ENCODE assay signal across 26 mouse cellular contexts in genomic region chr11:117226214-117226535, GRCm38 (mm10). TPM values are rescaled to one million over a fixed set of nuclear protein-coding genes. Genes with fewer than 3 reads are reported as not detected.
A peak's percentile ranks its signal among the peaks of the same experiment; 100 is the strongest.
DNase-seq lines count a peak whose midpoint lies in the region; ATAC-seq and TF ChIP-seq lines count a peak whose summit lies in the region.
"Had no signal": no experiment of that assay in that cellular context is flagged by ENCODE, and none has a peak within 500 bp of the region (broad histone marks: within the 10 kb centered on the region; RNA-seq: fewer than 3 reads in every experiment).

No protein-coding gene starts in this region.

- no peak overlapping the region for H3K4me2 ChIP-seq in intestine, embryonic 15.5 days (replicated peaks)
- H3K4me2 ChIP-seq in intestine, postnatal 0 days (replicated peaks; ENCODE audit: low read depth), result no peak overlapping the region
- no peak overlapping the region for H3K4me2 ChIP-seq in intestine, embryonic 16.5 days (ENCODE audit: low read depth, low read length)
- H3K4me2 ChIP-seq: forebrain, embryonic 15.5 days; heart, embryonic 13.5 days; limb, embryonic 12.5 days; liver, embryonic 15.5 days; midbrain, embryonic 15.5 days; neural tube, embryonic 15.5 days had no signal

- no peak overlapping the region for H3K4me3 ChIP-seq in intestine, embryonic 15.5 days (replicated peaks)
- no peak overlapping the region for H3K4me3 ChIP-seq in intestine, postnatal 0 days (ENCODE audit: low read depth, low read length)
- no peak overlapping the region for H3K4me3 ChIP-seq in intestine, embryonic 16.5 days (ENCODE audit: low read length)
- H3K4me3 ChIP-seq: forebrain, embryonic 10.5 days; forebrain, embryonic 15.5 days; heart, embryonic 13.5 days; layer of hippocampus, adult 2 months; left cerebral cortex, adult 2 months; limb, embryonic 12.5 days; liver, embryonic 15.5 days; midbrain, embryonic 10.5 days; midbrain, embryonic 15.5 days; neural tube, embryonic 15.5 days had no signal

- no peaks in the 10 kb centered on the region for H3K27me3 ChIP-seq in intestine, embryonic 15.5 days (replicated peaks)
- H3K27me3 ChIP-seq in intestine, postnatal 0 days (replicated peaks; ENCODE audit: control insufficient read depth, insufficient read depth, low read length), result no peaks in the 10 kb centered on the region
- H3K27me3 ChIP-seq in intestine, embryonic 16.5 days (replicated peaks; ENCODE audit: control insufficient read depth, insufficient read depth, low read length), result no peaks in the 10 kb centered on the region
- H3K27me3 ChIP-seq: forebrain, embryonic 15.5 days; heart, embryonic 13.5 days; limb, embryonic 12.5 days; liver, embryonic 15.5 days; midbrain, embryonic 15.5 days; neural tube, embryonic 15.5 days had no signal

- peaks cover 18% of the 10 kb centered on the region for H3K4me1 ChIP-seq in intestine, embryonic 15.5 days (replicated peaks)
- H3K4me1 ChIP-seq in intestine, postnatal 0 days (replicated peaks; ENCODE audit: control insufficient read depth, insufficient read depth, low read length), result no peaks in the 10 kb centered on the region; the same call in 1 of the 2 replicates
- peaks cover 17% of the 10 kb centered on the region for H3K4me1 ChIP-seq in intestine, embryonic 16.5 days (ENCODE audit: control insufficient read depth, insufficient read depth, low read length)
- H3K4me1 ChIP-seq: forebrain, embryonic 15.5 days; midbrain, embryonic 15.5 days; neural tube, embryonic 15.5 days had no signal

- H3K36me3 ChIP-seq in intestine, embryonic 15.5 days, result no peaks in the 10 kb centered on the region
- no peaks in the 10 kb centered on the region for H3K36me3 ChIP-seq in intestine, postnatal 0 days (ENCODE audit: control insufficient read depth, insufficient read depth)
- no peaks in the 10 kb centered on the region for H3K36me3 ChIP-seq in intestine, embryonic 16.5 days (ENCODE audit: control insufficient read depth, insufficient read depth, low read length)
- H3K36me3 ChIP-seq: forebrain, embryonic 10.5 days; forebrain, embryonic 15.5 days; G1E; heart, embryonic 13.5 days; limb, embryonic 12.5 days; liver, embryonic 15.5 days; midbrain, embryonic 10.5 days; midbrain, embryonic 15.5 days; neural tube, embryonic 15.5 days had no signal

- DNase-seq in cerebellum, postnatal 10 days, result peak; percentile 64 to 66
- DNase-seq in brain, adult 2 months (ENCODE audit: low read depth, low spot score), result peak; percentile 29
- no peak for DNase-seq in heart, postnatal 25 days (ENCODE audit: low spot score)
- DNase-seq: adrenal gland, postnatal 14 days; heart, postnatal 10 days; kidney, adult 11 months; kidney, postnatal 36 days; lung, postnatal 14 days; right cerebral cortex, postnatal 25 days had no signal

- intact Hi-C loops in heart, postnatal 25 days (cut with DNase I), result no loop called here

- peak overlapping the region; percentile 38; the same call in 1 of the 2 replicates for H3K27ac ChIP-seq in intestine, embryonic 15.5 days
- H3K27ac ChIP-seq in intestine, postnatal 0 days (ENCODE audit: low read depth, low read length), result no peak overlapping the region
- 0 out of 2 replicates have a peak overlapping the region, but pooled peaks have one; percentile 21 for H3K27ac ChIP-seq in intestine, embryonic 16.5 days (ENCODE audit: low read length)
- H3K27ac ChIP-seq: forebrain, embryonic 15.5 days; heart, embryonic 13.5 days; hindbrain, postnatal 0 days; layer of hippocampus, adult 2 months; left cerebral cortex, adult 2 months; limb, embryonic 12.5 days; liver, embryonic 15.5 days; midbrain, embryonic 10.5 days; midbrain, embryonic 15.5 days; neural tube, embryonic 15.5 days had no signal

- ATAC-seq in cerebellum, adult (ENCODE audit: insufficient number of reproducible peaks, low FRiP score, low TSS enrichment), result no peak
- ATAC-seq in intestine, embryonic 15.5 days, result 0 out of 2 replicates have a peak, but pooled peaks have one; percentile 20
- ATAC-seq in intestine, postnatal 0 days, result no peak
- 0 out of 2 replicates have a peak, but pooled peaks have one; percentile 4 for ATAC-seq in intestine, embryonic 16.5 days
- no peak for ATAC-seq in activated CD4-positive, CD25-positive, alpha-beta regulatory T cell, adult 4 months
- ATAC-seq: forebrain, embryonic 15.5 days; hindbrain, postnatal 0 days; midbrain, embryonic 15.5 days had no signal

- H3K9me3 ChIP-seq in intestine, embryonic 15.5 days, result no peaks in the 10 kb centered on the region
- no peaks in the 10 kb centered on the region for H3K9me3 ChIP-seq in intestine, postnatal 0 days (ENCODE audit: control insufficient read depth)
- no peaks in the 10 kb centered on the region for H3K9me3 ChIP-seq in intestine, embryonic 16.5 days (ENCODE audit: control insufficient read depth, low read length)
- H3K9me3 ChIP-seq: forebrain, embryonic 10.5 days; forebrain, embryonic 15.5 days; G1E; heart, embryonic 13.5 days; limb, embryonic 12.5 days; liver, embryonic 15.5 days; midbrain, embryonic 10.5 days; midbrain, embryonic 15.5 days; neural tube, embryonic 15.5 days had no signal

- WGBS in intestine, embryonic 15.5 days, result 48% methylated on average over 5 of the region's 5 CpGs
- WGBS in intestine, postnatal 0 days, result 53% methylated on average over 5 of the region's 5 CpGs
- 43% methylated on average over 5 of the region's 5 CpGs for WGBS in intestine, embryonic 16.5 days

- TF ChIP-seq CTCF in intestine, postnatal 0 days (IDR thresholded peaks at IDR 0.05; ENCODE audit: low read depth), result no peak

- no peak overlapping the region for H3K9ac ChIP-seq in intestine, embryonic 15.5 days
- H3K9ac ChIP-seq in intestine, postnatal 0 days (ENCODE audit: low read depth, low read length), result no peak overlapping the region
- H3K9ac ChIP-seq in intestine, embryonic 16.5 days (ENCODE audit: low read depth, low read length), result no peak overlapping the region
- H3K9ac ChIP-seq: forebrain, embryonic 15.5 days; heart, embryonic 13.5 days; limb, embryonic 12.5 days; liver, embryonic 15.5 days; midbrain, embryonic 15.5 days; neural tube, embryonic 15.5 days had no signal

RNA-seq across cellular contexts. Expression of gene Sept9, which starts 26.7 kb away (rescaled TPM):
- 166 and 167 TPM in 2 replicates for polyA plus RNA-seq in intestine, embryonic 15.5 days (2015; fragmentation: Nextera tagmentation; extraction: Ambion mirVana)
- 74.5 and 81.5 TPM in 2 replicates for polyA plus RNA-seq in intestine, postnatal 0 days (2015; fragmentation: Nextera tagmentation; extraction: Ambion mirVana)
- polyA plus RNA-seq in intestine, embryonic 16.5 days (2015; fragmentation: Nextera tagmentation; extraction: Ambion mirVana), result 183 and 191 TPM in 2 replicates
- 10 to 100 TPM; 32.2 to 35.2 TPM for total RNA-seq in heart, postnatal 25 days (2021)
- polyA plus RNA-seq in activated CD4-positive, CD25-positive, alpha-beta regulatory T cell, adult 4 months (2017; shearing (Covaris generic)), result 100 to 1,000 TPM; 265 to 345 TPM

Comparison
In these comparisons a context has a peak if more than half of its experiments do, and no peak if none do; other contexts are left out.
1. ATAC-seq: peak in intestine, embryonic 15.5 days (single experiment) and intestine, embryonic 16.5 days (single experiment); none in cerebellum, adult (single experiment), intestine, postnatal 0 days (single experiment) and activated CD4-positive, CD25-positive, alpha-beta regulatory T cell, adult 4 months (single experiment).